Mouse (Mus musculus) limb, embryonic 15.5 days (tissue): ENCODE data around the gene Gm10663. TPM values are rescaled to one million over a fixed set of nuclear protein-coding genes. Genes with fewer than 3 reads are reported as not detected.

ENCODE experiments used
- ATAC-seq: fragments of 200-750 bp; cut with Nextera tagmentation; 2 replicates; pipeline ENCODE4 v1.8.0; 2017; ENCODE audit warnings: low read depth, moderate TSS enrichment; ENCODE audit not compliant: insufficient number of reproducible peaks, low FRiP score, low TSS enrichment
- H3K27ac ChIP-seq: fragments of 300-500 bp; sonication (generic); 2 replicates; pipeline ENCODE4 v1.5.1; 2015; ENCODE audit warnings: moderate library complexity, mild to moderate bottlenecking, inconsistent platforms
- H3K27me3 ChIP-seq: fragments of 300-500 bp; sonication (generic); 2 replicates; pipeline ENCODE4 v1.6.1; 2015; ENCODE audit warnings: inconsistent platforms
- H3K36me3 ChIP-seq: fragments of 300-500 bp; sonication (generic); 2 replicates; pipeline ENCODE4 v1.6.1; 2015; ENCODE audit warnings: inconsistent platforms
- H3K4me1 ChIP-seq: fragments of 300-500 bp; sonication (generic); 2 replicates; pipeline ENCODE4 v1.6.1; 2015; ENCODE audit warnings: inconsistent platforms
- H3K4me2 ChIP-seq: fragments of 300-500 bp; sonication (generic); 2 replicates; pipeline ENCODE4 v1.6.1; 2015; ENCODE audit warnings: mild to moderate bottlenecking, inconsistent platforms
- H3K4me3 ChIP-seq: fragments of 300-500 bp; sonication (generic); 2 replicates; pipeline ENCODE4 v1.5.1; 2015; ENCODE audit warnings: mild to moderate bottlenecking, inconsistent platforms
- H3K9ac ChIP-seq: fragments of 300-500 bp; sonication (generic); 2 replicates; pipeline ENCODE4 v1.6.1; 2015; ENCODE audit warnings: inconsistent platforms
- H3K9me3 ChIP-seq: fragments of 300-500 bp; sonication (generic); 2 replicates; pipeline ENCODE4 v1.6.1; 2016; ENCODE audit warnings: inconsistent platforms
- WGBS: fragments of 180-500 bp; shearing (Covaris S2); methylation state at CpG from one replicate; pipeline ENCODE4 v1.1.7; 2015; 5-methylcytosine and 5-hydroxymethylcytosine counted together
- polyA plus RNA-seq: library from polyadenylated mRNA; unstranded; fragments of >200 nt; fragmentation: Nextera tagmentation; extraction: Ambion mirVana; gene quantifications from 2 replicates; pipeline ENCODE4 v1.2.1, GENCODE M21; 2015

Gene Gm10663
- polyA plus RNA-seq, 1 experiment from 2014 or later, result not detected

GRCm38 (mm10) chr8:65088120-65088519 is 13.3 kb downstream of the Gm10663 start:
- H3K9me3 ChIP-seq, result no peaks in the 10 kb centered on the region
- no peak overlapping the region for H3K27ac ChIP-seq
- H3K4me2 ChIP-seq, result no peak overlapping the region
- H3K36me3 ChIP-seq, result no peaks in the 10 kb centered on the region
- no peak overlapping the region for H3K4me3 ChIP-seq
- ATAC-seq, result peak; percentile 24; the same call in 1 of the 2 replicates
- peaks cover 9% of the 10 kb centered on the region; the same call in 1 of the 2 replicates for H3K4me1 ChIP-seq
- H3K9ac ChIP-seq, result no peak overlapping the region
- WGBS, result 74% methylated on average over 12 of the region's 12 CpGs
- H3K27me3 ChIP-seq, result no peaks in the 10 kb centered on the region

DNA sequence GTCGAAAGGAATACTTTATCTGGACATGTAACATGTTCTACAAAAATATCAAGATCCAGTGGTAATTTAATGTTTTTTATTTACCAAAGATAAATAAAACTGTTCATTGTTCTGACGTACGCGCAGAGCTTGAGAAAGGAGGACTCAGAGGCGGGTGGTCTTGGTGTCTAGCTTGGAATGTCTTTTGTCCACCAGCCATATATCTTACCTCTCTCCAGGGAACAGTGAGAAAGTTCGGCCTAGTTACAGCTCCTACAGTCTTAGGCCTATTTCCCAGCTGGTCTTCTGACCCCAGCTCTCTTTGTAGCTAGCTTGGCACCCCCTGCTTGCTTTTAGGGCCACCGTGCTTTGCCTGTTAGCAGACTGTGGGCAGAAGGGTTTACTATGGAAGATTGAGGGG is 14.9 kb downstream of the Gm10663 start:
- Histone ChIP-seq H3K4me2 (no peak overlapping the region), H3K36me3 (no peaks in the 10 kb centered on the region), H3K4me1 (peaks cover 9% of the 10 kb centered on the region; the same call in 1 of the 2 replicates), H3K27me3 (no peaks in the 10 kb centered on the region), H3K9ac (no peak overlapping the region), H3K4me3 (no peak overlapping the region), H3K9me3 (no peaks in the 10 kb centered on the region), H3K27ac (no peak overlapping the region)
- WGBS, result 72% methylated on average over 7 of the region's 7 CpGs
- ATAC-seq, result no peak

DNA sequence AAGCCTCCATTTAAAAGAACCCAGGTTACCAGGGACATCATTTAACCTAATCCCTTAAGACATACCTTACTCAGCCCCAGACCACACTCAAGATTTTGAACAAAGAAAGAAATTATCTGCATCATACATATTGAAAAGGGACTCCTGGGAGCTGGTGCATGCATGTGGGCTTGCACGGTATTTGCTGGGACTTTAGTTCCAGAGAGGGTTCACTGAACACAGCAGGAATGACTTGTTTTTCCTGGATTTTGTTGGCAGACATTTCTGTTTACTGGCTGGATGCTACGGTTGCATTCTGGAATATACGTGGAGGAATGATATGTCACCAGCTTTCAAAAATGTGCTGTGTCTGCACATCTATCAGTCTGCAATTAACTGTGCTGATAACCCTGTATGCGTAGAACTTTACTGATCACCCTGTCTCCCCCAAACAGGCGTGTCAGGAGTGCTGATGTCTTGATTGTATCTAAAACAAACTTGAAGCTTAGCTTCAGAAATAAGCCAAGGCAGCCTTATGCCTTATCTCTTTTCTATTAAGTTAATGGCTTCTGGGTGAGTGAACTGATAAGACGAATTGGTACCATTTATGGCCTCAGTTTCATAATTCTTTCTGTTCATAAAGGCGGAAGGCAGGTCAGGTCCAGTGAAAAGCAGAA is 23.1 kb downstream of the Gm10663 start:
- 65% methylated on average over 7 of the region's 7 CpGs for WGBS
- Histone ChIP-seq H3K4me2 (no peak overlapping the region), H3K9ac (no peak overlapping the region), H3K4me1 (no peaks in the 10 kb centered on the region), H3K27me3 (no peaks in the 10 kb centered on the region), H3K4me3 (no peak overlapping the region), H3K36me3 (no peaks in the 10 kb centered on the region), H3K27ac (no peak overlapping the region), H3K9me3 (no peaks in the 10 kb centered on the region)
- ATAC-seq, result no peak

GRCm38 (mm10) chr8:65099735-65100134 is 24.9 kb downstream of the Gm10663 start:
- Histone ChIP-seq H3K27me3 (no peaks in the 10 kb centered on the region), H3K9ac (no peak overlapping the region), H3K4me1 (no peaks in the 10 kb centered on the region), H3K9me3 (no peaks in the 10 kb centered on the region), H3K27ac (no peak overlapping the region), H3K4me3 (no peak overlapping the region), H3K4me2 (no peak overlapping the region), H3K36me3 (no peaks in the 10 kb centered on the region)
- 66% methylated on average over 3 of the region's 3 CpGs for WGBS
- no peak for ATAC-seq

- no peak for ATAC-seq
- no peaks in the 10 kb centered on the region for H3K27me3 ChIP-seq
- 86% methylated on average over 7 of the region's 7 CpGs for WGBS
Observed at GRCm38 (mm10) chr8:65103632-65104031, 28.8 kb downstream of the Gm10663 start.

GRCm38 (mm10) chr8:65104041-65104440 is 29.2 kb downstream of the Gm10663 start:
- Histone ChIP-seq H3K27ac (no peak overlapping the region), H3K9ac (no peak overlapping the region), H3K4me3 (no peak overlapping the region), H3K4me2 (no peak overlapping the region), H3K9me3 (no peaks in the 10 kb centered on the region), H3K27me3 (no peaks in the 10 kb centered on the region), H3K36me3 (no peaks in the 10 kb centered on the region), H3K4me1 (no peaks in the 10 kb centered on the region)
- 71% methylated on average over 4 of the region's 4 CpGs for WGBS
- ATAC-seq, result no peak

More at GRCm38 (mm10) chr8:65103632-65104031, 28.8 kb downstream of the Gm10663 start:
- H3K4me1 ChIP-seq, result no peaks in the 10 kb centered on the region
- no peak overlapping the region for H3K4me2 ChIP-seq
- no peak overlapping the region for H3K27ac ChIP-seq
- H3K36me3 ChIP-seq, result no peaks in the 10 kb centered on the region
- no peak overlapping the region for H3K9ac ChIP-seq
- H3K9me3 ChIP-seq, result no peaks in the 10 kb centered on the region
- H3K4me3 ChIP-seq, result no peak overlapping the region

- H3K4me3 ChIP-seq, result no peak overlapping the region
- ATAC-seq, result no peak
- H3K36me3 ChIP-seq, result no peaks in the 10 kb centered on the region
- no peak overlapping the region for H3K4me2 ChIP-seq
- 93% methylated on average over 25 of the region's 25 CpGs for WGBS
- H3K9ac ChIP-seq, result no peak overlapping the region
- no peaks in the 10 kb centered on the region for H3K4me1 ChIP-seq
- H3K9me3 ChIP-seq, result no peaks in the 10 kb centered on the region
- H3K27me3 ChIP-seq, result no peaks in the 10 kb centered on the region
- no peak overlapping the region for H3K27ac ChIP-seq
Observed at GRCm38 (mm10) chr8:65107936-65108718, 33.3 kb downstream of the Gm10663 start.

GRCm38 (mm10) chr8:65108936-65109335 is 34.1 kb downstream of the Gm10663 start:
- H3K4me3 ChIP-seq, result no peak overlapping the region
- H3K27me3 ChIP-seq, result no peaks in the 10 kb centered on the region
- no peak overlapping the region for H3K9ac ChIP-seq
- no peaks in the 10 kb centered on the region for H3K36me3 ChIP-seq
- H3K9me3 ChIP-seq, result no peaks in the 10 kb centered on the region
- no peak overlapping the region for H3K27ac ChIP-seq
- no peaks in the 10 kb centered on the region for H3K4me1 ChIP-seq
- no peak for ATAC-seq
- 68% methylated on average over 6 of the region's 6 CpGs for WGBS
- H3K4me2 ChIP-seq, result no peak overlapping the region

DNA sequence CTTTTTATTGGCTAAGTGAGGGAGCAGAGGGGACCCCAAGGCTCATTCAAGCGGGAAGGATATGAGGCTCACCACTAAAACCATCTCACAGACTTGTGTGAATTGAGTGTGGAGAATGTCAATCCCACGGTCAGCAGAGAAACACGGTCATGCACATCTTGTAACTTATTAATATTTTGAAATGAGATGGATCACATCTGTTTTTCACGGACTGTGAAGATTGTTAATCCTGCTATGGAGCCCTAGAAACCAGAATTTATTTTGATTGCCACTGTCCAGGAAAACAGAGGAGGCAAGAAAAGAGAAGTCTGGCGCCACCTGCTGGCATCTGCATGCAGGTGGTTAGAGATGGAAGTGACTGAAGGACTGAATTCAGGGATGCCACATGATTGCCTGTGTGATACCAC is 35.5 kb downstream of the Gm10663 start:
- Histone ChIP-seq H3K27ac (no peak overlapping the region), H3K36me3 (no peaks in the 10 kb centered on the region), H3K9ac (no peak overlapping the region), H3K9me3 (no peaks in the 10 kb centered on the region), H3K4me2 (no peak overlapping the region), H3K4me3 (no peak overlapping the region), H3K27me3 (no peaks in the 10 kb centered on the region), H3K4me1 (no peaks in the 10 kb centered on the region)
- 31% methylated on average over 5 of the region's 5 CpGs for WGBS
- ATAC-seq, result no peak

- Histone ChIP-seq H3K9ac (no peak overlapping the region), H3K4me2 (no peak overlapping the region), H3K4me1 (no peaks in the 10 kb centered on the region), H3K27ac (no peak overlapping the region), H3K4me3 (no peak overlapping the region), H3K36me3 (no peaks in the 10 kb centered on the region), H3K9me3 (no peaks in the 10 kb centered on the region), H3K27me3 (no peaks in the 10 kb centered on the region)
- ATAC-seq, result no peak
- WGBS, result 77% methylated on average over 6 of the region's 6 CpGs
Observed at GRCm38 (mm10) chr8:65112092-65112491, 37.3 kb downstream of the Gm10663 start.

GRCm38 (mm10) chr8:65126014-65126413 is 51.2 kb downstream of the Gm10663 start:
- no peaks in the 10 kb centered on the region for H3K27me3 ChIP-seq
- no peaks in the 10 kb centered on the region for H3K4me1 ChIP-seq
- H3K4me2 ChIP-seq, result no peak overlapping the region
- no peaks in the 10 kb centered on the region for H3K9me3 ChIP-seq
- H3K4me3 ChIP-seq, result no peak overlapping the region
- H3K36me3 ChIP-seq, result no peaks in the 10 kb centered on the region
- H3K27ac ChIP-seq, result no peak overlapping the region
- H3K9ac ChIP-seq, result no peak overlapping the region
- 44% methylated on average over 1 of the region's 1 CpGs for WGBS
- no peak for ATAC-seq

GRCm38 (mm10) chr8:65126454-65126853 is 51.6 kb downstream of the Gm10663 start:
- Histone ChIP-seq H3K4me1 (no peaks in the 10 kb centered on the region), H3K9ac (no peak overlapping the region), H3K4me2 (no peak overlapping the region), H3K4me3 (no peak overlapping the region), H3K9me3 (no peaks in the 10 kb centered on the region), H3K36me3 (no peaks in the 10 kb centered on the region), H3K27ac (no peak overlapping the region), H3K27me3 (no peaks in the 10 kb centered on the region)
- ATAC-seq, result no peak
- 78% methylated on average over 3 of the region's 3 CpGs for WGBS
